In genomic region chr11:3179726-3180092, GRCm38 (mm10) we compare ENCODE assay signal across 7 mouse cellular contexts. TPM values are rescaled to one million over a fixed set of nuclear protein-coding genes. Genes with fewer than 3 reads are reported as not detected.
DNase-seq lines count a peak whose midpoint lies in the region.
"Not testable (repeated sequence)": the region's sequence is repeated elsewhere in the genome, so short reads cannot be mapped to it uniquely, and the experiment has no call there.

No protein-coding gene starts in this region.

- H3K27me3 ChIP-seq in heart, embryonic 10.5 days (ENCODE audit: insufficient read depth, poor library complexity, severe bottlenecking) = not testable (repeated sequence)

- H3K27ac ChIP-seq in heart, embryonic 10.5 days = not testable (repeated sequence)

- H3K4me3 ChIP-seq in heart, embryonic 10.5 days = not testable (repeated sequence)

- not testable (repeated sequence) for H3K36me3 ChIP-seq in heart, embryonic 10.5 days

- not testable (repeated sequence) for H3K9me3 ChIP-seq in heart, embryonic 10.5 days

- intact Hi-C loops in gastrocnemius, postnatal 14 days (cut with DNase I; ENCODE audit: low total_unique reads) = not testable (repeated sequence)

- H3K4me1 ChIP-seq in heart, embryonic 10.5 days = not testable (repeated sequence)

- DNase-seq in adrenal gland, adult 18-20 months (ENCODE audit: low spot score in 2 of 2) = peak; percentile 32 to 50
- DNase-seq in gastrocnemius, postnatal 14 days = peak; percentile 27
- peak; percentile 73 for DNase-seq in heart, embryonic 10.5 days (ENCODE audit: low spot score)
- DNase-seq in kidney, postnatal 14 days = peak; percentile 22
- DNase-seq in lung, postnatal 10 days = peak; percentile 32
- DNase-seq in right cerebral cortex, postnatal 10 days (ENCODE audit: low spot score in 2 of 2) = peak; percentile 30 to 41
- DNase-seq in thymus, postnatal 14 days = peak; percentile 28

- WGBS in heart, embryonic 10.5 days = 82% methylated on average over 7 of the region's 7 CpGs

RNA-seq across cellular contexts. Expression of gene Sfi1, which starts 13.6 kb away (rescaled TPM):
- total RNA-seq in adrenal gland, adult 18-20 months (2021) = 10 to 100 TPM; 42.5 to 53.7 TPM
- total RNA-seq in gastrocnemius, postnatal 14 days (2021) = 10 to 100 TPM in 1 of 2 experiments, 1 to 10 TPM in 1; 9.6 to 10.9 TPM
- 10.3 and 11.7 TPM in 2 replicates for polyA plus RNA-seq in heart, embryonic 10.5 days (2016; fragmentation: Nextera tagmentation; extraction: Ambion mirVana)

RNA-seq across cellular contexts. Expression of gene Eif4enif1, which starts 22.5 kb away (rescaled TPM):
- total RNA-seq in adrenal gland, adult 18-20 months (2021) = 10 to 100 TPM; 46.4 to 58.8 TPM
- 10 to 100 TPM; 23.6 to 26.2 TPM for total RNA-seq in gastrocnemius, postnatal 14 days (2021)
- polyA plus RNA-seq in heart, embryonic 10.5 days (2016; fragmentation: Nextera tagmentation; extraction: Ambion mirVana) = 42.4 and 51.0 TPM in 2 replicates

Comparison
In these comparisons a context has a peak if more than half of its experiments do, and no peak if none do; other contexts are left out.
1. DNase-seq: peak in every context shown above with its lines; median percentile 73 in heart, embryonic 10.5 days; 41 in adrenal gland, adult 18-20 months; 36 in right cerebral cortex, postnatal 10 days; 32 in lung, postnatal 10 days; 28 in thymus, postnatal 14 days; 27 in gastrocnemius, postnatal 14 days; 22 in kidney, postnatal 14 days.